8 mouse cellular contexts compared by ENCODE assay signal in the genomic region with DNA sequence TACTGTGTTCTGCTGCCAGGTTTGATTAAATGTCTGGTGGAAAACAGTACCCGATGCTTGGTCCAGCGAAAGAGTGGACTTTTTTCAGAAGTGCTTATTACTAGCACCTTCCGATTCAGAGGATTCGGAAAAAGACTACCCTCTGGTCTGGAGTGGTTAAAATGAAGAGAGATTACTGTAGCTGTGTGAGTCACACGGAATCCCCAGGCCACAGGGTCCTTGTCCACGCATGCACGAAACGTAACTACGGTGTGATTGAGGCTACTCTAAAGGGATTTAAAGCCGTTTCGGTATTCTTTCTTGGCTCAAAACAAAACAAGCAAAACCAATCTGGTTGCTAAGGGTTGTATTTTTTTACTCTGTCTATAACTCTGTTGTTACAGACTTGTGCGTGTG. TPM values are rescaled to one million over a fixed set of nuclear protein-coding genes. Genes with fewer than 3 reads are reported as not detected.
DNase-seq lines count a peak whose midpoint lies in the region; ATAC-seq and TF ChIP-seq lines count a peak whose summit lies in the region.

No protein-coding gene starts in this region.

- 0 out of 2 replicates have a peak overlapping the region, but pooled peaks have one; percentile 47 for H3K9ac ChIP-seq in heart, embryonic 15.5 days
- peak overlapping the region; percentile 36; the same call in 1 of the 2 replicates for H3K9ac ChIP-seq in forebrain, embryonic 15.5 days (replicated peaks)
- peak overlapping the region; percentile 77 for H3K9ac ChIP-seq in liver, postnatal 0 days (replicated peaks)

- H3K4me1 ChIP-seq in heart, embryonic 15.5 days (replicated peaks): peaks cover 16% of the 10 kb centered on the region
- peaks cover 22% of the 10 kb centered on the region for H3K4me1 ChIP-seq in forebrain, embryonic 15.5 days
- H3K4me1 ChIP-seq in liver, postnatal 0 days (ENCODE audit: insufficient read depth): no peaks in the 10 kb centered on the region

- TF ChIP-seq EP300 in liver, postnatal 0 days (IDR thresholded peaks at IDR 0.05; ENCODE audit: low read depth): no peak

- H3K9me3 ChIP-seq in heart, embryonic 15.5 days (replicated peaks): no peaks in the 10 kb centered on the region
- H3K9me3 ChIP-seq in forebrain, embryonic 15.5 days: no peaks in the 10 kb centered on the region
- no peaks in the 10 kb centered on the region for H3K9me3 ChIP-seq in liver, postnatal 0 days (ENCODE audit: low read length)

- H3K27me3 ChIP-seq in heart, embryonic 15.5 days: peaks cover 44% of the 10 kb centered on the region
- peaks cover 42% of the 10 kb centered on the region for H3K27me3 ChIP-seq in forebrain, embryonic 15.5 days
- peaks cover 24% of the 10 kb centered on the region for H3K27me3 ChIP-seq in liver, postnatal 0 days (ENCODE audit: insufficient read depth, low read length)

- WGBS in heart, embryonic 15.5 days: 6% methylated on average over 12 of the region's 12 CpGs
- WGBS in forebrain, embryonic 15.5 days: 4% methylated on average over 12 of the region's 12 CpGs
- WGBS in liver, postnatal 0 days (ENCODE audit: insufficient replicate concordance): 9% methylated on average over 12 of the region's 12 CpGs

- peak overlapping the region; percentile 97 for H3K4me2 ChIP-seq in heart, embryonic 15.5 days
- H3K4me2 ChIP-seq in forebrain, embryonic 15.5 days (replicated peaks): peak overlapping the region; percentile 98
- H3K4me2 ChIP-seq in liver, postnatal 0 days (ENCODE audit: low read depth, low read length): peak overlapping the region; percentile 77

- intact Hi-C loops in heart, postnatal 10 days (cut with DNase I): no loop called here

- no peak for DNase-seq in heart, postnatal 10 days
- peak; percentile 20 for DNase-seq in Muller cell, postnatal 12 days (ENCODE audit: inconsistent ontology term)
- DNase-seq in liver, postnatal 0 days: no peak
- no peak for DNase-seq in spleen, adult 18-20 months
- no peak for DNase-seq in layer of hippocampus, adult 11-12 months (ENCODE audit: low spot score)
- no peak for DNase-seq in cerebellum, adult 9-10 months

- H3K36me3 ChIP-seq in heart, embryonic 15.5 days: no peaks in the 10 kb centered on the region
- H3K36me3 ChIP-seq in forebrain, embryonic 15.5 days: no peaks in the 10 kb centered on the region
- no peaks in the 10 kb centered on the region for H3K36me3 ChIP-seq in liver, postnatal 0 days (replicated peaks; ENCODE audit: insufficient read depth, low read length)

- H3K27ac ChIP-seq in heart, embryonic 15.5 days: no peak overlapping the region
- H3K27ac ChIP-seq in forebrain, embryonic 15.5 days (replicated peaks): no peak overlapping the region
- peak overlapping the region; percentile 90 for H3K27ac ChIP-seq in liver, postnatal 0 days (ENCODE audit: low read depth)

- H3K4me3 ChIP-seq in heart, embryonic 15.5 days: peak overlapping the region; percentile 59
- H3K4me3 ChIP-seq in forebrain, embryonic 15.5 days: peak overlapping the region; percentile 57
- H3K4me3 ChIP-seq in liver, postnatal 0 days (ENCODE audit: low read depth, low read length): peak overlapping the region; percentile 67

- no peak for TF ChIP-seq CTCF in liver, postnatal 0 days (IDR thresholded peaks at IDR 0.05; ENCODE audit: low read depth)

- no peak for ATAC-seq in heart, embryonic 15.5 days (replicated peaks; ENCODE audit: insufficient number of reproducible peaks, insufficient read depth, low FRiP score, low read depth)
- ATAC-seq in forebrain, embryonic 15.5 days (replicated peaks): no peak
- ATAC-seq in liver, postnatal 0 days: peak; percentile 14; the same call in 1 of the 2 replicates

RNA-seq across cellular contexts. Expression of gene Ocln, which starts 0.5 kb away (rescaled TPM):
- polyA plus RNA-seq in heart, embryonic 15.5 days (2015; fragmentation: Nextera tagmentation; extraction: Ambion mirVana): 2.2 and 3.8 TPM in 2 replicates
- total RNA-seq in heart, postnatal 10 days (2021): 1 to 10 TPM in 1 of 2 experiments, under 1 TPM in 1; 0.94 to 1.2 TPM
- polyA plus RNA-seq in forebrain, embryonic 15.5 days (2015; fragmentation: Nextera tagmentation; extraction: Ambion mirVana): 6.0 and 7.7 TPM in 2 replicates
- polyA plus RNA-seq in liver, postnatal 0 days (2015; fragmentation: Nextera tagmentation; extraction: Ambion mirVana): 11.2 and 14.6 TPM in 2 replicates
